Mouse (Mus musculus) cerebellum, adult 18-20 months (tissue): ENCODE measurements around the gene Ttll11.

Source experiments
- DNase-seq, 2 experiments: peaks; one replicate each; pipeline ENCODE4 v3.0.0; 2021

The Ttll11 gene

DNA sequence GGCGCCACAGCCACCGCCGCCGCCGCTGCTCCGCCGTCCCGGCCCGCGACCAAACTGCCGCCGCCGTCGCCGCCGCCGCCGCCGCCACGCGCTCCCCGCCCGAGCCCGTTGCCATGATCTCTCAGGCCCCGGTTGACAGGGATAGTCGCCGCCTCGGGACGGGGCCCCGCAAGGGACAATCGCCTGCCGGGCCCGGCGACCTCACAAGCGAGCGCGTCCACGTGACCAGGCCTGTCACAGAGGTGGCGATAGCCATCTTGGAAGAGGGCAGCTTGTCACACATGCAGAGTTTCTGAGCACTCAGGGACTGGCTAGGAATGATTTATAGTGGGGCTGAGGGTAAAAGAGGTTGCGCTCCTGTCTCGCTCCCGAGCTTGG, at the start of gene Ttll11:
Ttll11 (minus strand) TSS at position 270 of the 378 bp plus-strand sequence.
- DNase-seq, result peak; percentile 97 to 98

DNA sequence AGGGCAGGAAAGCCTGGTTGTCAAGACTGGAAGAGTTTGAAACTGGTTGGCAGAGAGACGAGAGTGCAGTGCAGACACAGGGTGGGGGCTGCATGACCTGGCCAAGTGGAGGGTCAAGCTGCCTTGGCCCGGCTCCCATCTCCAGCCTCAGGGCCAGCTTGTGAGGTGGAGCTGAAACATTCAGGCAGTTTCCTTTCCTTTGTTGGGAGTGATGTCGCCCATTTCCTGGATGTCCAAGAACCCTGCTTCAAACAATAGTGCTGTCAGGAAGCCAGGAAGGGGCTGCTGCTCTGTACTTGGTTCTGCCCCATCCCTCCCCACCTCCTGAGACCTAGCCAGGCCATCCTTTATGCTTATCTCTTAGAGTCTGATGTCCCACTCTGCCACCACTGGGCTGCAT, 43.6 kb upstream of the Ttll11 start:
- no peak for DNase-seq

DNA sequence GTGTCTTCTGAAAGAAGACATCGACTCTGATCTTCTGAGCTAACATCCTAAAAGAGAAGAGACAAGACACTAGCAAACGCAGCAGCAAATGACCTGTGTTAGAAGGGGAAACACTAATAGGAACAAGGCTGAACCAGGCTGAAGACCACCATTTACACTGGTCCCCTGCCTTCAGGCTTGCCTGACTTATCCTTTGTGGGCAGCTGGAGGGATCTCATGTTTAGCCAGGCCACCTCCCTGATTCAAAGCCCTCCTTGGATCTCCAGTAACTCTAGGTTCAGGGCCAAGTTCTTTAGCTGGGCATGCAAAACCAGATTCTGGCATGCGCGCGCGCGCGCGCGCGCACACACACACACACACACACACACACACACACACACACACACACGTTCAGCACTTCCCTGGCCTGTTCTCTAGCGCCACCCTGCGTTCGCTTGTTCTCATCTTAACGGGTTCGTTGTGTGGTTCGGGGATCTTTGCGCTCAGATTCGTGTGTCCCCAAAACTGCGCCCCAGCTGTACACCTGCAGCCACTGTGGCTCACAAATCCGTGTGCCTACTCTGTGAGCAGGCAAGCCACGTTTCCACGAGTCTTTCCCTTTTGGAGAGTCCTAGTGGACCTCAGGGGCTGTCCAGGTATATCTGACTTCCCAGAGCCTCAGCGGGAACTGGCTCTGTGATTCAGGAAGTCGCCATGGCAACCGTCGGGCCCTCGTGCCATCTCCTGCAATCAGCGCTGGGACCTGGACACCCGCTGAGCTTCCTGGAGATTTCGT, 41.9 kb upstream of the Ttll11 start:
- DNase-seq, result peak; percentile 59 to 66

DNA sequence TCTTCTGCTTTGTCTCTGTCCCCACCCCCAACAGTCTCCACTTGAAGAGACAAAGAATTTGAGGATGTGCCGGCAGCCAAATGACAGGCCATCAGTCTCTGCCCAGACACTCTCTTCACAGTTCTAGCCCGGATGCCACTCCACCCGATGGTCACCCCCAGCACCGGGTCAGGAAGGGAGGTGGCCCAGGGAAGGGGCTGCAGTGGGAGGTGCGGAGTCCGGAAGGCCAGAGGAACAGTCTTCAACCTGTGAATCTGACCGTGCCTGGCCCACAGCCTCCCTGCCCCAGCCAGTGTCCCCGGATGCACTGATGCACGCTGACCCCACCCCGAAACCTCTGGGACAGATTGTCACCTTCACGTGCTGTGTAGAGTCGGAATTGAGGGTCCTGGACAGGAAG, 33.3 kb upstream of the Ttll11 start:
- no peak for DNase-seq

DNA sequence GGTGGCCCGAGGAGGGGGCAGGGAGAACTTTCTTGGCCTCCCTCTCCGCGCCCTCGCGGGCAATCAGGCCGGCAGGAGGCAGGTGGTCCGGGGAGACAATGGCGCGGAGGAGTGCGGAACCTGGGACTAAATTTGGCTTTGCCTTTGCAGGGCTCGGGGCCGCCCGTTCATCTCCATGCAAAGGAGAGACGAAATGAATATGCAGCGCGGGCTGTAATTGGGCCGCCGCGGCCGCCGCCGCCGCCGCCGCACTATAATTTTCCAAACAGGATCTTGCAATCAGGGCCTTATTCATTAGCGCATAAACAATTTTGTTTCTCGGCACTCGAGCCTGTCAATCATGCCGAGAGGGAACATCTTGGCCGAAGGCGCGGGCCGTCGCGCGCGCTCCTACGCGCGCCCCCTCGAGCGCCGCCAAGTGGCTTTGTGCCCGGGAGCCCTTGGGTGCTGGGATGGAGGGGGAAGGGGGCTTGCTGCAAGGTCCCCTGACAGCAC, 31.7 kb upstream of the Ttll11 start:
- DNase-seq, result no peak

- no peak for DNase-seq
Observed at GRCm38 (mm10) chr2:36010579-36010978, 30.9 kb upstream of the Ttll11 start.

DNA sequence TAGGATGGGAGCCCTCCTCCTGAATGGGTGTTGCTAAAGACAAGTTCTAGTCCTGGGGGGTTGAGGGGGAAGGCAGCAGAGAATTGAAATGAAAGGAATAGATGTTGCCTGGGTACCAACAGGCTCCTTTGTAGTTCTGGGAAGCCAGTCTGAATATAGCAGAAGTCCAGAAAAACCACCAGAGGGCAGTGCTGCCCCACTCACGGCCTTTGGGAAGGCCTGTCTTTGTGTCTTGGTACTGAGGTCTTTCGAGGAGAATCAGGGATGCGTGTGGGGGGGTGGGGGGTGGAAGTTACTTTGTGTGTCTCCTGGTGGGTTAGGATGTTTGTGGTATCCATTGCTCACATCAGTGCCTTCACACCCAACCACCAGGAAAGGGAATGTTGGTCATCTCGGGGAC, 29.7 kb upstream of the Ttll11 start:
- peak; percentile 48 to 56 for DNase-seq

- DNase-seq, result peak; percentile 35 to 53
Observed at GRCm38 (mm10) chr2:36008071-36008470, 28.4 kb upstream of the Ttll11 start.

DNA sequence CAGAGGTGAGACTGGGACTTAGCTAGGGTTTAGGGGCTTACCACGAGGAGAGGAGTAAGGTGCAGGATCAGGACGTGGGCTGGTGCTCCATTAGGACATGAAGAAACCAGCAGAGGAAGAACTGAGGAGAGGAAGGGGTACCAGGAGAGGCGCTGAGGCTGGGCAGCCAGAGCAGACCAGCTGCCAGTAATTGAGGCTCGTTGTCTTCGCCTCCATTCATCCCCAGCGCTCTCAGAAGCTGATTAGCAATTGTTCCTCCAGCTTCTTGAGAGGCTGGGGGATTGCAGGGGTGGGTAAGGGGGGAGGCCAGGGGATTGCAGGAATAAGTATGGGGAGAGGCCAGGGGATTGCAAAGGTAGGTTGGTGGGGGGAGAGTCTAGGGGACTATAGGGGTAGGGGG, 22.5 kb upstream of the Ttll11 start:
- no peak for DNase-seq

DNA sequence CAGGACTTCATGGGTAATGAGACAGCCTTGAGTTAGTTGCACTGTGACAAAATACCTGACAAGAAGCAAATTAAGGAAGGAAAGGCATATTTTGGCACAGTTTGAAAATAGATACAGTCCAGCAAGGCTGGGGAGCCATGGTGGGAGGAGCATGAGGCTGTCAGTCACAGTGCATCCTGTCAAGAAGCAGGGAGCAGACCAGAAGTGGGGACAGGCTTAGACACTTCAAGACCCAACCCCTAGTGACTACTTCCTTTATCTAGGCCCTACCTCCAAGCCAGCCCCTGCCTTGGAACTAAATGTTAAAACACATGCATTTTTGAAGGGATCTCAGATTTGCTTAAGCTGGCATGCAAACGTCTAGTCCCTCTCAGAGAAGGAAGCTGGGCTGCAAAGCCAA, 20.7 kb upstream of the Ttll11 start:
- DNase-seq, result no peak

DNA sequence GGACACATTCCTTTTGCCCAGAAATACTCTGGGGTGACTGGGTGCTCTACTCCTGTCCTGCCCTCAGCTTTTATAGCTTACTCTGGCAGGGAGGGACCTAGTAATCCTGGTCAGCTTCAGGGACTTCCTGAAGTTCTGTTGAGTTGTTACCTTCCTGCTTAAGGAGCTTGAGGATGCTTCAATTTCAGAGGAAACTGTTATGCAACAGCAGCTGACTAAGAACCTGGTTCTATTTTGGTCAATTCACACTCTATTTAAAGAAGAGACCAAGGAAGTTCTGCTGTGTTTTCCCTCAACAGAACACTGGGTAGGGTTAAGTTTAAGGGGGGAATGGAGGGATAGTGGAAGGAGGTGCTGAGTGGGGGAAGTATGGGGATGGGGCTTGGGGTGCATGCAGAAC, 19.5 kb upstream of the Ttll11 start:
- DNase-seq, result no peak

- DNase-seq, result no peak
Observed at GRCm38 (mm10) chr2:35998416-35998815, 18.7 kb upstream of the Ttll11 start.

DNA sequence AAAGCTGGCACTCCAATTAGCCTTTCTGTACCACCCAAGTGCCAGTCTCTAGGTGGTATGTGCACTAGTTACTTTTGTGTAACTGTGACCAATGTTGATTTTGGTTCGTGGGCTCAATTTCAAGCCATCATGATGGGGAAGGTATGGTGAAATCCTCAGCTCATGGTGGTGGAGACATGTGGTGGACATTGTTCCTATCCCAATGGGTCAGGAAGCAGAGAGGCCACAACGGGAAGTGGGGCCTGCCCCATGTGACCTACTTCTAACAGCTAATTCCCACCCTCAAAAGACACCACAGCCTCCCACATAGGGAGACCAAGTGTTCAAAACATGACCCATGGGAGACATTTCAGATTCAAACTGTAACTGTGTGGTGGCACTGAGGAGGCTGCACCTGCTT, 17.0 kb upstream of the Ttll11 start:
- no peak for DNase-seq

DNA sequence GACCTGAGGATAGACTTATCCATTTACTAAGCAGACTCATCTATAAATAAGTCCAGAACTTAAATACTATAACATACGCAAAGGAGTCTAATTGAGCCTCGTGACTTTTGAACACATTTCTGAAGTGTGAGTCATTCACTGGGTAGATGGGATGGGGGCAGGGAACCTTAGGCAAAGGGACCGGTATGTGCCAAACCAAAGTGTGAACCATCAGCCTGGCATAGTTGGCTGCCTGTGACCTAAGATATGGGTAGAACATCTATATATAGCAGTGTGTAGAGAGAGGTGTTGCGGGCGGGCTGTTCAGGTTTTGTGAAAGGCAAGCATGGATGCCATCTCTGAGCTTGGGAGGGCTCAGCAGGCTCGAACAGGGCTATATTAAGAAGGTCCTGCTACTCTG, 14.6 kb upstream of the Ttll11 start:
- DNase-seq, result no peak

- no peak for DNase-seq
Observed at GRCm38 (mm10) chr2:35993481-35993880, 13.8 kb upstream of the Ttll11 start.

DNA sequence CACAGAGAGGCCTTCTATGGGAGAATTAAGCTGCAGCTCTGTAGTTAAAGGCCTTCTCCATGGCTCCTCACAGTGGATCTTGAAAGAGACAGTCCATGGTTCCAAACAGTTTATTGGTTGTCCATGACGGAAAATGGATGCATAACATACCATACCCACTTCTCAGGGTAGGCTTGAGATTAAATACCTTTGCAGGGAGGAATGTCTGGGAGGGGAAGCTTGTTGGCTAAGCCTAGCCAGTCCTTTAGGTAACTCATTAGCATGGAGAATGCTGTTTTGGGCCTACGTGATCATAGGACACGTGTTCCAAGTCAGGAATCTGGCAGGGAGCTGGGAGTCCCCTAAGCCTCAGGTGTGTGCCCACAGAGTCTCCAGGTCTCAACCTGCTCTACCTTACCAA, 12.5 kb upstream of the Ttll11 start:
- no peak for DNase-seq

DNA sequence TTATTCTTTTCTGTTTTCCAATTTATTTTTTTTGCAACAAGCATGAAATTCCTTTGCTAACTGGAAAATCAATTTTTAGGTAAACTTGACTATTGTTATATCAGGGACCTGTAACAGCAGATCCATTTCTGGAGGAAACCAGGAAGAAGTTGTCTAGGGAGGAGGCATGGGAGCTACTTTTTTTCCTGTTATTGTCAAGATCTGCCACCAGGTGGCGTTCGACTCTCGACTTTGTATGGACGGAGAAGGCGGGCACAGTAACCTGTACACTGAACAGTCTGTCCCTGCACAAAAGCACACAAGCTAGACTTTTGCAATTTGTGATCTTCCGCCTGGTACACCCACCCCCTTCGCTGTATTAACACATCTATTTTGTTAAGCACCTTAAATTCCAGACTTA, 4.2 kb upstream of the Ttll11 start:
- DNase-seq, result peak; percentile 72

DNA sequence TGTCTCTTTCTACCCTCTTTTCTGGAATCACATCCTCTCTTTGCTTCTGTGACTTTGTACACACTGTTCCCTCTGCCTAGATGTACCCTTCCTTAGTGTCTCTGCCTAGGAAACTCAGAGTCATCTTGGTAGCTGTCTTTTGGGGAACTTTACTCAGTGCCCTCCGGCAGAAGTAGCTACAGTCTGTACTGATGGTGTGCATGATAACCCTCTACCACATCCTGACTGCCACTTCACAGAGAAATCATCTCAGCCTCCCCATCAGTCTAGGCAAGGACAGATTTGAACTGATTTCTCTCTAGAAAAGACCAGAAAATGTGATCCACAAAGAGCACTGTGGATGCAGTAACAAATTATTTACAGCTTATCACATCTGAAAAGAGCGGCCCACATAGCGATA, 2.2 kb upstream of the Ttll11 start:
- no peak for DNase-seq

DNA sequence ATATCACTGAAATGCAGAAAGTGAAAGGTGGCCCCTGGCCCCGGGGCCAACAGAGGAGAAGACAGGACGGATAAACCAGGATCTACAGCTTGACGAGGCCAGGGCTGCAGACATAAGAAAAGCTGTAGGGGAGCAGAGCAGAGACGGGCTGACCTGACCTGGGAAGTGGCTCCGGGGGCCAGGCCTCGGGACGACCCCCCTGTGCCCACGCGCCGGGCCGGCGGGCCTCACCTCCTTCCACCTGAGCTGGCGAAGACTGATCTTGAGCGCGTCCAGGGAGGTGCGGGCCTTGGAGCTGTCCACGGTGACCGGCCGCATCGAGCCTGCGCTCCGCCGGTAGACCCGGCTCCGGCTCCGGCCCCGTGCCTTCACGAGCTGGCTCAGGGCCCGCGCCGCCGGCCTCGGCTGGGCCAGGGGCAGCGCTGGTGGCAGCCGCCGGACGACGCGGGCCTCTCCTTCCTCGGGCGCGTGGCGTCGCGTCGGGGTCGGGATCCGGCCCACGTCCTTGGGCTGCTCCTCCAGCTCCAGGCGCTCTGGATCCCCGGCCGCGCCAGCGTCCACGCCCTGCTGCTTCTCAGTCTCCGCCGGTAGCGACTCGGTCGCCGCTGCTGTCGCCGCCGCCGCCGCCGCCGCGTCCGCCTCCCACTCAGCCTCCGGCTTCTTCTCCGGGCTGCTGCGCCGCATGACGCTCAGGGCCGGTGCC, 621 bp downstream of the Ttll11 start:
- peak; percentile 47 to 75 for DNase-seq

DNA sequence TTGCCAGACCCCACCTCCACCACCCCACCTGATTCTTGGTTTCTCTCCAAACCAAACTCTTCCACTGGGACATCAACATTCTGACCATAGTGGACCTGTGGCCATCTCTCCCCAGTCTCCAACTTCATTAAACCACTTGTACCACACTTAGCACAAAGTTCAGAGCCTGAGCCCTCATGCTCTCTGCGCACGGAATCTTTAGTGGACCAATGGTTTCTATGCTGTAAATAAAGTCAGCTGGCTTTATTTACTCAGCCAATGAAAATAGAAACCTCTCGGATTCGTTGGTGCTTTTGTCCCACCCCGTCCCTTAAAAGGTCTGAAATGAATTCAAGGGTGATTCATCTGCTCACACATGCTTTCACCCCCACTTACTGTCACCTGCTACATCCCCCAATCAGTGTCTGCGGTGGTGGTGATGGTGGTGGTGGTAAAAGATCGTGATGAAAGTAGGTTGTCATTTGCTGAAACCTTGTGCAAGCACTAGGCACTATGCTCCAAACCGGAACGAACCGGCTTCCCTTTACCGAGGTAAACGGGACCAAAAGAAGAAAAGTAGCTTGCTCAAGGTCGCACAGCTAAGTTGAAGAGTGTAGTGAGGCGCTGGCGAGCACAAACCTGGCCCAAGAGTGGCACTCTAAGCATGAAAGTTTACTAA, 1.3 kb downstream of the Ttll11 start:
- no peak for DNase-seq

DNA sequence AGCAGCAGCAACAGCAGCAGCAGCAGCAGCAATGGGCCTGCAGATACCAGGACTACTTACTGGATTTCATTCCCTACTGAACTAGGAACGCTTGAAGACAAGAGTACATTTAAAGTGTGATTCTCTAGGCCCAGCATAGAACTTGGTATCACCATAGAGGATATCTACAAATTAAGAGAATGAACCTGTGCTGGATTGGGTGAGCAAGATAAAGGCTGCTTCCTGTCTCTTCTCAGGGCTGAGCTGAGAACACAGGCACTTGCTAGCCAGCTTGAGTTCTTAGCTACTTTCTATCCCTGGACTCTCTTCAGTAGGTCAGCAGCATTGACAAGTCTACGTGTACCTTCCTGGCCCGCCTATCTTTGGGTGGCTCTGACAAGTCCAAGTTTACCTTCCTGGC, 2.0 kb downstream of the Ttll11 start:
- DNase-seq, result no peak

DNA sequence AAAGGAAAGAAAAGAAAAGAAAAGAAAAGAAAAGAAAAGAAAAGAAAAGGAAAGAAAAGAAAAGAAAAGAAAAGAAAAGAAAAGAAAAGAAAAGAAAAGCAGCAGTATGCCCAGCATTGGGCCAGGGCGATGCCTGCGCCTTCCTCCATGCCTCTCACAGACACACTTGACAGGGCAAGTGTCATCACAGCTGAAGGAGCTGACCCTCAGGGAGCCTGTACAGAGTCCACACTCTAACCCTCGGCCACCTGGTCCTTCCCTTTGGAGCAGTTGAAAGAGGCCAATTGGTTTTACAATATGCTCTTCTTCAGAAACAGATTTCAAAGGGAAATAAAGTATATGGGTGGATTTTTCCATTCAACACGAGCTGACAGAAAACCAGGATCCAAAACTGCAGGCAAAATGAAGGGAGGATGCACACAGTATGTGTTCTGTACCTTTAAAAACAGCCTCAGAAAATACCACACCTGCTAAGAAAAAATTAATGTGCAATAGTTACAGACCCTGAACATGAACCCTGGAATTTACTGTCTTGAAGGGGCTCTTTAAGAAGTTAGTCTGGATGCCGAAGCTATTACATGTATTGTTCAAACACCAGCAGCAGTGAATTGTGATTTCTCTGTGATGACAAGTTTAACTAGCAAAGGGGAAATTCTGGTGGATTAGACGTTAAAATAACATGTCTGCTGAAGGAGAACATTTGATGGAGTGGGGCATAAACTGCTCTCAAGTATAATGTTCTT, 7.3 kb downstream of the Ttll11 start:
- DNase-seq, result peak in 1 of 2 experiments; percentile 21

GRCm38 (mm10) chr2:35965883-35966513, 13.7 kb downstream of the Ttll11 start:
- DNase-seq, result no peak
